Mouse (Mus musculus) kidney, embryonic 14.5 days (tissue): ENCODE results near the gene Slc16a13. TPM values are rescaled to one million over a fixed set of nuclear protein-coding genes. Genes with fewer than 3 reads are reported as not detected.

Source experiments
- ATAC-seq: fragments of 200-750 bp; cut with Nextera tagmentation; 2 replicates; pipeline ENCODE4 v1.8.0; 2017; ENCODE audit warnings: moderate number of reproducible peaks, mild to moderate bottlenecking, moderate TSS enrichment, moderate library complexity; ENCODE audit not compliant: low FRiP score, low TSS enrichment
- H3K27ac ChIP-seq: fragments of 300-500 bp; sonication (generic); 2 replicates; pipeline ENCODE4 v1.5.1; 2014; ENCODE audit warnings: low read depth, mild to moderate bottlenecking, low read length, moderate library complexity, mixed read lengths
- H3K27me3 ChIP-seq: fragments of 300-500 bp; sonication (generic); 2 replicates; pipeline ENCODE4 v1.6.1; 2014; ENCODE audit warnings: mild to moderate bottlenecking, low read length; ENCODE audit not compliant: control insufficient read depth, insufficient read depth
- H3K36me3 ChIP-seq: fragments of 300-500 bp; sonication (generic); 2 replicates; pipeline ENCODE4 v1.6.1; 2014; ENCODE audit warnings: low read length, mixed read lengths; ENCODE audit not compliant: control insufficient read depth, insufficient read depth
- H3K4me1 ChIP-seq: fragments of 300-500 bp; sonication (generic); 2 replicates; pipeline ENCODE4 v1.6.1; 2014; ENCODE audit warnings: low read length, mixed read lengths; ENCODE audit not compliant: control insufficient read depth, insufficient read depth
- H3K4me2 ChIP-seq: fragments of 300-500 bp; sonication (generic); replicated peaks from 2 replicates; pipeline ENCODE4 v1.6.1; 2014; ENCODE audit warnings: low read depth, mild to moderate bottlenecking, low read length
- H3K4me3 ChIP-seq: fragments of 300-500 bp; sonication (generic); 2 replicates; pipeline ENCODE4 v1.5.1; 2014; ENCODE audit warnings: mild to moderate bottlenecking, low read length
- H3K9ac ChIP-seq: fragments of 300-500 bp; sonication (generic); 2 replicates; pipeline ENCODE4 v1.6.1; 2014; ENCODE audit warnings: low read depth, mild to moderate bottlenecking, low read length, moderate library complexity
- H3K9me3 ChIP-seq: fragments of 300-500 bp; sonication (generic); 2 replicates; pipeline ENCODE4 v1.6.1; 2016; ENCODE audit warnings: low read length; ENCODE audit not compliant: control insufficient read depth
- WGBS: fragments of 180-500 bp; shearing (Covaris S2); extraction: QIAGEN DNeasy Blood & Tissue Kit; methylation state at CpG from one replicate; pipeline ENCODE4 v1.1.7; 2014; 5-methylcytosine and 5-hydroxymethylcytosine counted together
- polyA plus RNA-seq: library from polyadenylated mRNA; unstranded; fragments of >200 nt; fragmentation: Nextera tagmentation; extraction: Ambion mirVana; gene quantifications from 2 replicates; pipeline ENCODE4 v1.2.1, GENCODE M21; 2014

Gene Slc16a13
- polyA plus RNA-seq, 1 experiment from 2014 or later: 14.2 TPM

- H3K27me3 ChIP-seq: peaks cover 50% of the 10 kb centered on the region
- no peaks in the 10 kb centered on the region for H3K9me3 ChIP-seq
- ATAC-seq: no peak
- peak overlapping the region; percentile 40; the same call in 1 of the 2 replicates for H3K9ac ChIP-seq
- H3K27ac ChIP-seq: no peak overlapping the region
- peak overlapping the region; percentile 43 for H3K4me2 ChIP-seq
- WGBS: 16% methylated on average over 27 of the region's 27 CpGs
- peaks cover 7% of the 10 kb centered on the region; the same call in 1 of the 2 replicates for H3K4me1 ChIP-seq
- peak overlapping the region; percentile 38 for H3K4me3 ChIP-seq
- H3K36me3 ChIP-seq: no peaks in the 10 kb centered on the region
These were observed 5.1 kb upstream of the Slc16a13 start for GRCm38 (mm10) chr11:70225798-70226601.

DNA sequence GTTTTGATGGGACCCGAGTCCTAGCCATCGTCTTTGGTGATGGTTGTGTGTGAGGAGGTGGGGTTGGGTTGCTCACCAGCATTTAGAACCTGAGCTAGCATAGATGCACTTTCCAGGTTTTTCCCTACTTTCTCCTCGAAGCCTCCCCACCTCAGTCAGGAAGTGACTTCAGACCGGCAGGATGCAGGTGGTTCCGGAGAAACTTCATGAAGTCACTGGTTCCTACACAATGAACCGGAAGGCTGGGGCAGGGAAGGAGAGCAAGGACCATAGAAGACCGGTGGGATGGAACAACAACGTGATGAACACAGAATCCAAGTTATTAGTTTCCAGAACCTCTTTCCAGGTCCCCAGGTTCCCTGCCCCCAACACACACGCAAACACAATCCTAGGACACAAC, 2.9 kb upstream of the Slc16a13 start:
- no peak overlapping the region for H3K4me2 ChIP-seq
- H3K4me1 ChIP-seq: peaks cover 7% of the 10 kb centered on the region; the same call in 1 of the 2 replicates
- WGBS: 75% methylated on average over 9 of the region's 9 CpGs
- H3K9me3 ChIP-seq: no peaks in the 10 kb centered on the region
- ATAC-seq: no peak
- H3K9ac ChIP-seq: no peak overlapping the region
- H3K4me3 ChIP-seq: no peak overlapping the region
- H3K36me3 ChIP-seq: no peaks in the 10 kb centered on the region
- peak overlapping the region; percentile 55; the same call in 1 of the 2 replicates for H3K27ac ChIP-seq
- peaks cover 34% of the 10 kb centered on the region for H3K27me3 ChIP-seq

DNA sequence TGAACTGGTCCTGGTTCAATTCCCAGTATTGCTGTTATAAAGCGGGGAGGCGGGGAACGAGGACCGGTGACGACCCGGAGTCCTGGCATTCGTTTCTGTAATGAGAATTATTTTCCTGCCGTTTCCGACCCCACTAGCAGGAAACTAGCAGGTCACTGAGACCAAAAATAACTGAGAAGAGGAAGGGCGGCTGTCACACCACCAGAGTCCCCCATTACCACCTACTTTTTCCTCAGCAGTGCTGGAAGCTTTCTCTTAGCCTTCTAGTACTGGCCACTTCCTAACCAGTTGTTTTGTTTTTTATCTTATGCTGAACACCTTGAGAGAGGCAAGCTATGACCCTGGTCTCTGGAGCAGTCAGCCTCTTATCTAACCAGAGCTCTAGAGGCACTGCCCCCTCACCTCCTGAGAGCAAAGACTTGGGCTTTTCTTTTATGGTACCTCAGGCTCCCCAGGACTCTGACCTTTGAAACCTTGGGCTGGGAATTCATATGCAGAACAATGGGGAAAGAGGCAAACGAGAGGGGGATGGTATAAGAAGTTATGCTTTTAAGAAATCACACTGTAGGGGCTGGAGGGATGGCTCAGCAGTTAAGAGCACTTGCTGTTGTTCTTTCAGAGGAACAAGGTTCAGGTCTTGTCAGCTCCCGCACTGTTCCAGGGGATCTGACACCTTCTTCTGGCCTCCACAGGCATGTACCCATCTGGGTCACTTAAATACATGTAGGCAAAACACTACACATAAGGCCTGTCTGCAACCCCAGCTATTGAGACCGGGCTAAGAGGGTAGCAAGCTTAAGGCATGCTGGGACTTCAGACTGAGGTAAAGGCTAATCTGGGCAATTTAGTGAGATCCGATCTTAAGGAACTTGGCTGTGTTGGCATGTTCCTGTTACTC, 988 bp upstream of the Slc16a13 start:
- H3K4me2 ChIP-seq: peak overlapping the region; percentile 90
- no peaks in the 10 kb centered on the region for H3K9me3 ChIP-seq
- WGBS: 10% methylated on average over 14 of the region's 14 CpGs
- peak overlapping the region; percentile 57; the same call in 1 of the 2 replicates for H3K27ac ChIP-seq
- peaks cover 7% of the 10 kb centered on the region; the same call in 1 of the 2 replicates for H3K4me1 ChIP-seq
- H3K36me3 ChIP-seq: no peaks in the 10 kb centered on the region
- H3K4me3 ChIP-seq: peak overlapping the region; percentile 48
- no peak for ATAC-seq
- H3K27me3 ChIP-seq: peaks cover 21% of the 10 kb centered on the region
- H3K9ac ChIP-seq: peak overlapping the region; percentile 79; the same call in 1 of the 2 replicates

- no peaks in the 10 kb centered on the region for H3K9me3 ChIP-seq
- peak overlapping the region; percentile 90 for H3K4me2 ChIP-seq
- H3K4me3 ChIP-seq: peak overlapping the region; percentile 48
- H3K36me3 ChIP-seq: no peaks in the 10 kb centered on the region
- peaks cover 4% of the 10 kb centered on the region; the same call in 1 of the 2 replicates for H3K4me1 ChIP-seq
- WGBS: 2% methylated on average over 24 of the region's 24 CpGs
- no peak for ATAC-seq
- H3K27me3 ChIP-seq: peaks cover 24% of the 10 kb centered on the region
- peak overlapping the region; percentile 79 for H3K9ac ChIP-seq
- H3K27ac ChIP-seq: peak overlapping the region; percentile 72
These were observed 541 bp downstream of the Slc16a13 start for GRCm38 (mm10) chr11:70220323-70220722.

- Histone ChIP-seq H3K9ac (peak overlapping the region; percentile 79; the same call in 1 of the 2 replicates), H3K9me3 (no peaks in the 10 kb centered on the region), H3K4me3 (peak overlapping the region; percentile 48), H3K4me1 (peaks cover 8% of the 10 kb centered on the region; the same call in 1 of the 2 replicates), H3K36me3 (no peaks in the 10 kb centered on the region), H3K4me2 (peak overlapping the region; percentile 90), H3K27ac (no peak overlapping the region), H3K27me3 (peaks cover 26% of the 10 kb centered on the region)
- 60% methylated on average over 7 of the region's 7 CpGs for WGBS
- ATAC-seq: no peak
These were observed 991 bp downstream of the Slc16a13 start for GRCm38 (mm10) chr11:70219873-70220272.

DNA sequence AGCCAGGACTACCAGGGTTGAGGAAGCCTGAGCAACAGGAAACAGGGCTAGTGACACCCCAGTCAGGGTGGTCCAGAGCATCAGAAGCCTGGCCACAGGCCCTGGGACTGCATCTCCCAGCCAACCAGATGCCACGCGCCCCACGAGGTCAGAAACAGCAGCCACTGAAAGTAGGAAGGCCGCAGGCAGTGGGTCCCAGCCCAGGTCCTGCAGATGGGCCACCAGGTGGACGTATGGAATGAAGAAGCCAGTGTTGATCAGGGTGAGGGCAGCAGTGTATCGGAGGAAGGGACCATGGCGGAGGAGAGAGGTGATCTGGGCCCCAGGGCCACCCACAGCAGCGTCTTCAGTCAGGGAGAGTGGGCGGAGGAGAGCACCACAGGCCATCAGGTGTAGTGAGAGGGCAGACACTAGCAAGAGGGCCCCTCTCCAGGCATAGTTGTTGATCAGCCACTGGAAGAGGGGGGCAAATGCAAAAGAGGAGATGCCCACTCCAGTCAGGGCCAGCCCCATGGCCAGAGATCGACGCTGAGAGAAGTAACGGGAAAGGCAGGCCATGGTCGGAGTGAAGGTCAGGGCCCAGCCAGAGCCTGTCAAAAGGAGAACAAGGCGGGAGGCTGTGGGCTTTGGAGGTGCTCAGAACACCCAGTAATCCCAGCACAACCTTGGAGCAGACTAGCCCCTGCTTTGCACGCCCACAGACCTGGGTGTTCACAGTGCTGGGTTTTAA, 2.0 kb downstream of the Slc16a13 start:
- peaks cover 18% of the 10 kb centered on the region; the same call in 1 of the 2 replicates for H3K4me1 ChIP-seq
- no peak overlapping the region for H3K9ac ChIP-seq
- no peaks in the 10 kb centered on the region for H3K36me3 ChIP-seq
- WGBS: 91% methylated on average over 15 of the region's 15 CpGs
- H3K4me2 ChIP-seq: 0 out of 2 replicates have a peak overlapping the region, but pooled peaks have one; percentile 90
- no peaks in the 10 kb centered on the region for H3K9me3 ChIP-seq
- H3K27me3 ChIP-seq: peaks cover 31% of the 10 kb centered on the region
- no peak for ATAC-seq
- H3K27ac ChIP-seq: no peak overlapping the region; the same call in 1 of the 2 replicates
- H3K4me3 ChIP-seq: no peak overlapping the region

DNA sequence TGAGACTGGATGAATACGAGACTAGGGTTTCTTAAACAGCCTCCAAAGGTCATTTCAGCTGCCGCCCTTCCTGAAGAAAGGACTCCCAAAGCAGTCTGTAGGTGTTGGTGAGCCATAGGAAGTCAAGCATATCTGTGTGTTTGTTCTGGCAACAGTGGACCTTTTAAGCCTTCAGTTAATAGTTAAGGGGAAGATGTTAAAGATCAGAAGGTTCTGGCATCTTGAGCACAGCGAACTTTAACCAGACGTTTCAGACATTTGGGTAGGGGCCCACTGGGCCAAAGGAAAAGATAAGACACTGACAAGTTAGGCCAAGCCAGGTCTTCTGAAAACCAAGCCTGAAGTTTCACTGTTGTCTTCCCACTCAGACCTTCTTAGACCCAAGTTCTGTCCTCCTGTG, 2.8 kb downstream of the Slc16a13 start:
- no peaks in the 10 kb centered on the region for H3K9me3 ChIP-seq
- no peak overlapping the region for H3K9ac ChIP-seq
- 82% methylated on average over 4 of the region's 4 CpGs for WGBS
- ATAC-seq: no peak
- no peaks in the 10 kb centered on the region for H3K36me3 ChIP-seq
- no peak overlapping the region for H3K4me2 ChIP-seq
- H3K4me3 ChIP-seq: no peak overlapping the region
- peaks cover 25% of the 10 kb centered on the region; the same call in 1 of the 2 replicates for H3K4me1 ChIP-seq
- no peak overlapping the region for H3K27ac ChIP-seq
- H3K27me3 ChIP-seq: peaks cover 40% of the 10 kb centered on the region

- WGBS: 62% methylated on average over 3 of the region's 3 CpGs
- no peaks in the 10 kb centered on the region for H3K36me3 ChIP-seq
- H3K4me1 ChIP-seq: peaks cover 25% of the 10 kb centered on the region; the same call in 1 of the 2 replicates
- no peak overlapping the region for H3K4me2 ChIP-seq
- no peak overlapping the region for H3K9ac ChIP-seq
- no peak overlapping the region for H3K4me3 ChIP-seq
- H3K27me3 ChIP-seq: peaks cover 40% of the 10 kb centered on the region
- no peak for ATAC-seq
- H3K27ac ChIP-seq: no peak overlapping the region
- no peaks in the 10 kb centered on the region for H3K9me3 ChIP-seq
These were observed 4.8 kb downstream of the Slc16a13 start for GRCm38 (mm10) chr11:70216103-70216502.
